Mouse (Mus musculus) lung, postnatal 25 days (tissue): Measurements from ENCODE around the gene Snx33.
A peak's percentile ranks its signal among the peaks of the same experiment; 100 is the strongest.

ENCODE experiments used
- DNase-seq: peaks from one replicate; pipeline ENCODE4 v3.0.0; 2022; ENCODE audit warnings: low spot score

Gene Snx33

GRCm38 (mm10) chr9:56890522-56891250 lies 37.5 kb downstream of the Snx33 start:
- DNase-seq, result no peak

GRCm38 (mm10) chr9:56889817-56890216 lies 38.4 kb downstream of the Snx33 start:
- DNase-seq, result peak; percentile 79

GRCm38 (mm10) chr9:56887581-56887980 lies 40.6 kb downstream of the Snx33 start:
- DNase-seq, result no peak

DNA sequence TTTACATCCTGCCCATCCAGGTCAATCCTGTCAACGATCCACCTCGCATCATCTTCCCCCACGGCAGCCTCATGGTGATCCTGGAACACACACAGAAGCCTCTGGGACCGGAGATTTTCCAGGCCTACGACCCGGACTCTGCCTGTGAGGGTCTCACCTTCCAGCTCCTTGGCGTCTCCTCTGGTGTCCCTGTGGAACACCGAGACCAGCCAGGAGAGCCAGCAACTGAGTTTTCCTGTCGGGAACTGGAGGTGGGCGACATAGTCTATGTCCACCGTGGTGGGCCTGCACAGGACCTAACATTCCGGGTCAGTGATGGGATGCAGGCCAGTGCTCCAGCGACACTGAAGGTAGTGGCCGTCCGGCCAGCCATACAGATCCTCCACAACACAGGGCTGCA lies 41.6 kb downstream of the Snx33 start:
- no peak for DNase-seq

DNA sequence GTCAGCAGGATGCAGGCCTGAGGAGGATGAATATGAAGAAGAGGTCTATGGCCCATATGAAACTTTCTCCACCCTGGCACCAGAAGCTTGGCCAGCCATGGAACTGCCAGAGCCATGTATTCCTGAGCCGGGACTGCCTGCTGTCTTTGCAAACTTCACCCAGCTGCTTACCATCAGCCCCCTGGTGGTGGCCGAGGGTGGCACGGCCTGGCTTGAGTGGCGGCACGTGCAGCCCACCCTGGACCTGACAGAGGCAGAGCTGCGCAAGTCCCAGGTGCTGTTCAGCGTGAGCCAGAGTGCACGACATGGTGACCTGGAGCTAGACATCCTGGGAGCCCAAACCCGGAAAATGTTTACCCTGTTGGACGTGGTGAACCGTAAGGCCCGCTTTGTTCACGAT lies 42.1 kb downstream of the Snx33 start:
- DNase-seq, result no peak

GRCm38 (mm10) chr9:56884328-56884727 lies 43.8 kb downstream of the Snx33 start:
- DNase-seq, result no peak

GRCm38 (mm10) chr9:56883470-56883869 lies 44.7 kb downstream of the Snx33 start:
- no peak for DNase-seq

GRCm38 (mm10) chr9:56882818-56883217 lies 45.4 kb downstream of the Snx33 start:
- no peak for DNase-seq

- no peak for DNase-seq
These were observed 45.9 kb downstream of the Snx33 start for GRCm38 (mm10) chr9:56882283-56882682.

DNA sequence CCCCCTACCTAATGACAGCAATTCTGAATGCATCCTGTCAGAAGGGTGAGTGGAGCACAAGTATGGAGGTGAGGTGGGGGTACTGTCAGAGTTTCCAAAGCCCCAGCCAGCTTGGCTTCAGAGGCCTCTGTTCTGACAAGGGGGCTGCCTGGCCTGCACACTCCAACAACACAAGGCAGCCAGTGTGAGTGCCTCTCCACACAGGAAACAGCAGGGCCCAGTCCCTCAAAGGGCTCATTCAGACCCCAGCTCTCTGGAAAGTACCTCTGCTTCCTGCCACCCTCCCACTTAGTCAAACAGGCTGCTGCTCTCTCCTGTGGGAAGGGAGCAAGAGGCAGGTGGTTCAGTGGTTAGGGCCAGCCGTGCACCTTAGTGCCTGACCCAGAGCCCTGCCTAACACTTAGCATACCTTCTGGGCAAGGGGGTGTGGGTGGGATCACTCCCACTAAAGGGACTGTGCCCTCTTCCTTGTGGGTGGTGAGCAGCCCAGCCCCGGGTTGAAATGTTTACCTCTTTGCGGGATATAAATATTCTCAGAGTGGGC lies 46.6 kb downstream of the Snx33 start:
- no peak for DNase-seq

DNA sequence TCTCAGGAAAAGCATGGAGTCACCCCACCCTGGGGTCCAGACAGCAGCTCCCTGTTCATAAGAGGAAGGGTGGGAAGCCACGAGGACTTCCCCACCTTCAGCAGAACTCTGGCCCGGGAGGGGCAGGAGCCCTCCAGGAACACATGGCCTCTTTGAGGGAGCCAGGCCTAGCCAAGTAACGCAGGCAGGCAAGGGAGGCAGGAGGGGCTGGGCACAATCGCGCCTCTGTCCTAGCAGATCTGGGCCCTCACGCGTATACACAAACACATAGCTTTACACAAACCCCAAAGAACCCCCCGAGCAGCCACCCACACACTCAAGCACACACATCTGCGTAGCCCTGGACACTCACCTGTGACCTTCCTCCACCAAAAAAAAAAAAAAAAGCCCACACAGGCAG lies 47.4 kb downstream of the Snx33 start:
- no peak for DNase-seq

- DNase-seq, result no peak
These were observed 50.9 kb downstream of the Snx33 start for GRCm38 (mm10) chr9:56877284-56877683.

DNA sequence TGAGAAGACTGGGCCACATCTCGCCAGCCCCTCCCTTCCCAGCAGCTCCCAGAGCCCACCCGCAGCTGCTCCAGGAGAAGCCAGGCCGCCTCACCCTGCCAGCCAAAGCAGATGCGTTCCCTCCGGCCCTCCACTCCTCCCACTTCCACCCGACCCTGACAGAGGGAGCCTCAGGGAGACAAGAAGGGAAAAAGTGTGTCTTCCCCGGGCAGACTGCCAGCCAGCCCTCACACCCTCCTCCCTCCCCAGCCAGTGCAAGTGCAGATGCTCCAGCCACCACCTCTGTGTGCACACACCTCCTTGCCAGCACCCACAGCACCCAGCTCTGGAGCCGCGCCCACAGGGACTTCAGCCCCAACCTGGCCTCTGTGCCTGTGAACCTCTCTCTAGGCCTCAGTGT lies 51.4 kb downstream of the Snx33 start:
- no peak for DNase-seq

- no peak for DNase-seq
These were observed 55.1 kb downstream of the Snx33 start for GRCm38 (mm10) chr9:56873097-56873496.

DNA sequence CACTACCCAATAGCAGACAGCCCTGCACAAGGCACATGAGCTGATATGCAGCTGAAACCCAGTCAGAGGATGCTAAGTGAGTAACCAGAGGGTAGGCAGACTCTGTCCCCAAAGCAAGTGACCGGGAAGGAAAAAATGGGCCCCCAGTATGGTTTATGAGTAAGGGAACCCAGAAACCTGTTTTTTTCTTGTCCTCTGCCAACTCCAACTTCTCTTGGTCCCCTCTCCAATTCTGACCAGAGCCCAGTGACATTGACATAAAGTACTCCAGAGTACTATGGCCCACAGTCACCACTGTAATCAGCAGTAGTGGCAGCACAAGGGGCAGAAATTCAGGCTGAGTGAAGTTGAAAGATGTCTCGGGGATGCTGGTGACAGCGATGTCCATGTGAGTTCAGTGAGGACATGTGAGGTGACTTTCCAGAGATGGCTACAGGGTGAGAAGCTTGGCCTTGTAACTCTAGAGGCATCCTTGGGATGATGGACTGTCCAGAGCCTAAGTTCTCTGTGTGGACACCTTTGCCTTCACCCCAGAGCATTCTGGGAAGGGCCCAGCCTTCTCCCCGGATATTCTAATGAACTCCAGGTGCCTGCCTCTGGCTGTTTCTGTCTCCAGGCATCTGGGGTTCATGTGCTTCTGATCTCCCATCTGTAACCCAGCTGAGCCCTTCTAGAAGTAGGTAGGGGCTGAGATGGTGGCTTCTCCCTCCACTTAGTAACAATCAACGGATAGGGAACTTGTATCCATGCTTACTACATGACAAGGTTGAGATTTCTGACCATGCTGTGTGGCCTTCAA lies 55.9 kb downstream of the Snx33 start:
- DNase-seq, result no peak

- peak; percentile 47 for DNase-seq
These were observed 57.0 kb downstream of the Snx33 start for GRCm38 (mm10) chr9:56871191-56871590.

- no peak for DNase-seq
These were observed 57.4 kb downstream of the Snx33 start for GRCm38 (mm10) chr9:56870778-56871177.

- no peak for DNase-seq
These were observed 58.6 kb downstream of the Snx33 start for GRCm38 (mm10) chr9:56869552-56869951.

- peak; percentile 36 for DNase-seq
These were observed 59.9 kb downstream of the Snx33 start for GRCm38 (mm10) chr9:56868292-56868691.
